Mouse (Mus musculus) ES-Bruce4 (cell line): ENCODE measurements around the gene Aip. TPM values are rescaled to one million over a fixed set of nuclear protein-coding genes. Genes with fewer than 3 reads are reported as not detected.
"Not testable (repeated sequence)": the region's sequence is repeated elsewhere in the genome, so short reads cannot be mapped to it uniquely, and the experiment has no call there.

ENCODE experiments used
- H3K27ac ChIP-seq: 2 replicates; pipeline ENCODE4 v1.5.1; 2012; ENCODE audit warnings: low read length, inconsistent platforms; ENCODE audit not compliant: insufficient read depth
- H3K27me3 ChIP-seq: 2 replicates; pipeline ENCODE4 v1.6.1; 2012; ENCODE audit warnings: mild to moderate bottlenecking, low read length, inconsistent platforms; ENCODE audit not compliant: control insufficient read depth, poor library complexity, insufficient read depth, severe bottlenecking
- H3K36me3 ChIP-seq: 2 replicates; pipeline ENCODE4 v1.6.1; 2012; ENCODE audit warnings: inconsistent platforms, mild to moderate bottlenecking, low read length, moderate library complexity; ENCODE audit not compliant: control insufficient read depth, poor library complexity, insufficient read depth, severe bottlenecking
- H3K4me1 ChIP-seq: one replicate; pipeline ENCODE4 v1.8.1; 2011; ENCODE audit warnings: low read length; ENCODE audit not compliant: control insufficient read depth, insufficient read depth
- H3K4me3 ChIP-seq: 2 replicates; pipeline ENCODE4 v1.5.1; 2011; ENCODE audit warnings: low read depth, mild to moderate bottlenecking, low read length
- H3K9ac ChIP-seq: 2 replicates; pipeline ENCODE4 v1.6.1; 2012; ENCODE audit warnings: low read depth, mild to moderate bottlenecking, inconsistent platforms; ENCODE audit not compliant: poor library complexity, severe bottlenecking
- H3K9me3 ChIP-seq: replicated peaks from 2 replicates; pipeline ENCODE4 v1.6.1; 2012; ENCODE audit warnings: mild to moderate bottlenecking, low read length, inconsistent platforms; ENCODE audit not compliant: control insufficient read depth, poor library complexity, insufficient read depth, severe bottlenecking
- CTCF ChIP-seq: IDR thresholded peaks from one replicate; pipeline ENCODE4 v1.8.1; 2011; ENCODE audit warnings: low read depth, low read length
- EP300 ChIP-seq: IDR thresholded peaks from 2 replicates; pipeline ENCODE4 v1.6.1; 2011; ENCODE audit warnings: low read depth, low read length; ENCODE audit not compliant: insufficient read depth
- POLR2A ChIP-seq: IDR thresholded peaks from one replicate; pipeline ENCODE4 v1.8.1; 2011; ENCODE audit warnings: low read length; ENCODE audit not compliant: insufficient read depth
- polyA plus RNA-seq: library from polyadenylated mRNA; stranded (reverse); fragments of >200 nt; gene quantifications from 2 replicates; pipeline ENCODE4 v1.2.4, GENCODE M21; 2011; ENCODE audit warnings: low read depth; ENCODE audit not compliant: missing spikeins, insufficient read depth, insufficient read length

Gene Aip
- polyA plus RNA-seq, 1 experiment: 43.8 TPM

DNA sequence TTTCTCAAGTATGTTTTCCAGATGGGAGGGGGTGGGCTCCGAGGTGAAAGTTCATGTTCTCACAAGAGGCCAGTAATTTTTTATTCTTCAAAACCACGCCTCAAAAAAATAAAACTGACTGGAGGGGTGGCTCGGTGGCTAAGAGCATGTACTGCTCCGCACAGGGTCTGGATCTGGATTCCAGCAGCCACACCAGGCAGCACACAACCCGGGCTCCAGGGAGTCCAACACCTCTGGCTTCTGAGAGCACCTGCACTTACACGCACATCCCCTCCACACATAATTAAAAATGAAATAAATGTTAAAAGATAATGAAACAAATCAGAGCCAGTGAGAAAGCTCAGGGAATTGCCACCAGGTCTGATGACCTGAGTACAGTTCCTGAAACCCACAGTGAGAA lies 59.4 kb downstream of the Aip start:
- no peak overlapping the region for H3K9ac ChIP-seq
- H3K27me3 ChIP-seq: no peaks in the 10 kb centered on the region
- no peak for TF ChIP-seq EP300
- TF ChIP-seq CTCF: no peak
- no peak for TF ChIP-seq POLR2A
- H3K4me1 ChIP-seq: no peaks in the 10 kb centered on the region
- 0 out of 2 replicates have a peak, but pooled peaks cover 2% of the 10 kb centered on the region for H3K9me3 ChIP-seq
- no peak overlapping the region for H3K4me3 ChIP-seq
- H3K27ac ChIP-seq: no peak overlapping the region
- H3K36me3 ChIP-seq: no peaks in the 10 kb centered on the region

GRCm38 (mm10) chr19:4064501-4064900 lies 61.2 kb downstream of the Aip start:
- H3K27me3 ChIP-seq, H3K27ac ChIP-seq, H3K9ac ChIP-seq, H3K4me3 ChIP-seq, H3K36me3 ChIP-seq, H3K9me3 ChIP-seq, H3K4me1 ChIP-seq: not testable (repeated sequence)

Other genes starting within 250 kb of the Aip start
- 25.2 and 30.0 TPM in 2 replicates for gene Tcirg1, start 218.7 kb downstream of the Aip start, polyA plus RNA-seq
- gene Ndufs8, start 213.1 kb downstream of the Aip start, polyA plus RNA-seq: 91.7 and 112 TPM in 2 replicates
- 0.66 and 0.96 TPM in 2 replicates for gene Aldh3b1, start 196.1 kb downstream of the Aip start, polyA plus RNA-seq
- gene Unc93b1, start 190.7 kb downstream of the Aip start, polyA plus RNA-seq: 12.1 and 13.5 TPM in 2 replicates
- gene Aldh3b3, start 167.2 kb downstream of the Aip start, polyA plus RNA-seq: not detected in 2 replicates
- gene Aldh3b2, start 153.5 kb downstream of the Aip start, polyA plus RNA-seq: 1.3 and 1.4 TPM in 2 replicates
- 4.8 and 7.8 TPM in 2 replicates for gene Acy3, start 139.3 kb downstream of the Aip start, polyA plus RNA-seq
- not detected in 2 replicates for gene Tbx10, start 133.1 kb downstream of the Aip start, polyA plus RNA-seq
- 17.3 and 20.8 TPM in 2 replicates for gene Nudt8, start 125.3 kb downstream of the Aip start, polyA plus RNA-seq
- 2.4 and 3.0 TPM in 2 replicates for gene Gm49405, start 125.2 kb downstream of the Aip start, polyA plus RNA-seq
- gene Doc2g, start 122.5 kb downstream of the Aip start, polyA plus RNA-seq: 2.9 and 3.6 TPM in 2 replicates
- 77.9 and 89.6 TPM in 2 replicates for gene Ndufv1, start 113.1 kb downstream of the Aip start, polyA plus RNA-seq
- gene Gstp1, start 87.9 kb downstream of the Aip start, polyA plus RNA-seq: 119 and 155 TPM in 2 replicates
- gene Gstp2, start 79.8 kb downstream of the Aip start, polyA plus RNA-seq: 29.3 and 32.1 TPM in 2 replicates
- gene Gstp3, start 66.3 kb downstream of the Aip start, polyA plus RNA-seq: 0.91 and 2.3 TPM in 2 replicates
- gene Cabp2, start 44.3 kb downstream of the Aip start, polyA plus RNA-seq: not detected in 2 replicates
- gene Cdk2ap2, start 28.7 kb downstream of the Aip start, polyA plus RNA-seq: 26.9 and 32.5 TPM in 2 replicates
- 9.8 and 11.2 TPM in 2 replicates for gene Pitpnm1, start 25.9 kb downstream of the Aip start, polyA plus RNA-seq
- gene Gpr152, start 13.9 kb upstream of the Aip start, polyA plus RNA-seq: not detected in 2 replicates
- not detected in 2 replicates for gene Cabp4, start 18.2 kb upstream of the Aip start, polyA plus RNA-seq
- gene Coro1b, start 22.8 kb upstream of the Aip start, polyA plus RNA-seq: 82.4 and 88.1 TPM in 2 replicates
- not detected in 2 replicates for gene Ptprcap, start 27.7 kb upstream of the Aip start, polyA plus RNA-seq
- gene Rps6kb2, start 37.5 kb upstream of the Aip start, polyA plus RNA-seq: 17.1 and 27.3 TPM in 2 replicates
- 1.7 and 2.1 TPM in 2 replicates for gene Carns1, start 49.6 kb upstream of the Aip start, polyA plus RNA-seq
- gene Tbc1d10c, start 65.4 kb upstream of the Aip start, polyA plus RNA-seq: 1.2 TPM in 2 replicates
- gene Ppp1ca, start 66.2 kb upstream of the Aip start, polyA plus RNA-seq: 295 and 298 TPM in 2 replicates
- gene Rad9a, start 75.8 kb upstream of the Aip start, polyA plus RNA-seq: 42.3 and 48.2 TPM in 2 replicates
- 1.5 and 1.8 TPM in 2 replicates for gene Clcf1, start 88.4 kb upstream of the Aip start, polyA plus RNA-seq
- gene AC109138.7, start 88.5 kb upstream of the Aip start, polyA plus RNA-seq: not detected in 2 replicates
- 21.9 and 26.7 TPM in 2 replicates for gene Pold4, start 106.0 kb upstream of the Aip start, polyA plus RNA-seq
- gene Ssh3, start 143.3 kb upstream of the Aip start, polyA plus RNA-seq: 8.5 and 9.2 TPM in 2 replicates
- gene Ankrd13d, start 157.3 kb upstream of the Aip start, polyA plus RNA-seq: 4.9 and 6.5 TPM in 2 replicates
- 40.2 and 46.4 TPM in 2 replicates for gene Grk2, start 180.4 kb upstream of the Aip start, polyA plus RNA-seq